Mouse (Mus musculus): ENCODE data around the gene Iffo2. TPM values are rescaled to one million over a fixed set of nuclear protein-coding genes. Genes with fewer than 3 reads are reported as not detected.

The Iffo2 gene
- total and polyA plus RNA-seq, 3 experiments, result 1.3 to 2.7 TPM; not detected in 1

GRCm38 (mm10) chr4:139636373-139636772 lies 106.0 kb downstream of the Iffo2 start:
- Histone ChIP-seq H3K9me3 (replicated peaks; ENCODE audit: insufficient read depth, low read length) (no peaks in the 10 kb centered on the region), H3K36me3 (ENCODE audit: control insufficient read depth in 1 of 2, insufficient read depth in 2 of 2, low read length in 2 of 2) (no peaks in the 10 kb centered on the region; a peak in 1 of 4 replicates), H3K9ac (ENCODE audit: control insufficient read depth, low read depth, low read length, poor library complexity, severe bottlenecking) (no peak overlapping the region), H3K4me3 (ENCODE audit: control insufficient read depth in 1 of 2, insufficient read depth in 1 of 2, low read depth in 2 of 2, low read length in 2 of 2) (no peak overlapping the region), H3K27me3 (ENCODE audit: control insufficient read depth in 1 of 2, insufficient read depth in 2 of 2, low read length in 2 of 2) (no peaks in the 10 kb centered on the region), H3K27ac (ENCODE audit: control insufficient read depth, low read depth, low read length) (no peak overlapping the region), H3K4me1 (ENCODE audit: control insufficient read depth in 1 of 2, insufficient read depth in 2 of 2, low read length in 2 of 2) (peaks cover 0 to 4% of the 10 kb centered on the region in 2 experiments; a peak in 1 of 4 replicates), H3K79me2 (ENCODE audit: control insufficient read depth, insufficient read depth, low read length, poor library complexity) (no peaks in the 10 kb centered on the region)
- peak; percentile 55 for DNase-seq (ENCODE audit: low read depth, low spot score)
- TF ChIP-seq SMC3 (IDR thresholded peaks at IDR 0.05; ENCODE audit: low read depth, low read length) (peak; percentile 59), MYB (IDR thresholded peaks at IDR 0.05; ENCODE audit: low read depth, low read length) (no peak), ZC3H11A (IDR thresholded peaks at IDR 0.05; ENCODE audit: low read depth, low read length) (0 out of 2 replicates have a peak, but pooled peaks have one; percentile 12), RAD21 (IDR thresholded peaks at IDR 0.05; ENCODE audit: low read depth, low read length) (peak; percentile 62), NELFE (IDR thresholded peaks at IDR 0.05; ENCODE audit: low read depth, low read length) (no peak), CTCF (IDR thresholded peaks at IDR 0.05 in 2 of 3, conservative IDR thresholded peaks at IDR 0.05 in 1 of 3; ENCODE audit: control insufficient read depth in 1 of 3, insufficient read depth in 1 of 3, low read depth in 2 of 3, low read length in 3 of 3, poor library complexity in 1 of 3, severe bottlenecking in 1 of 3) (peak; percentile 66 to 84 (median 70))

- H3K9me3 ChIP-seq (replicated peaks; ENCODE audit: insufficient read depth, low read length), result no peaks in the 10 kb centered on the region
- H3K4me3 ChIP-seq (ENCODE audit: control insufficient read depth in 1 of 2, insufficient read depth in 1 of 2, low read depth in 2 of 2, low read length in 2 of 2), result no peak overlapping the region
- H3K4me1 ChIP-seq (ENCODE audit: control insufficient read depth in 1 of 2, insufficient read depth in 2 of 2, low read length in 2 of 2), result peaks cover 0 to 4% of the 10 kb centered on the region in 2 experiments; a peak in 1 of 4 replicates
- no peak for TF ChIP-seq ETS1 (IDR thresholded peaks at IDR 0.05; ENCODE audit: low read depth, low read length)
- no peak for TF ChIP-seq ELF1 (IDR thresholded peaks at IDR 0.05; ENCODE audit: low read depth, low read length)
- H3K79me2 ChIP-seq (ENCODE audit: control insufficient read depth, insufficient read depth, low read length, poor library complexity), result no peaks in the 10 kb centered on the region
- H3K27ac ChIP-seq (ENCODE audit: control insufficient read depth, low read depth, low read length), result no peak overlapping the region
- no peak for DNase-seq (ENCODE audit: low read depth, low spot score)
- H3K9ac ChIP-seq (ENCODE audit: control insufficient read depth, low read depth, low read length, poor library complexity, severe bottlenecking), result no peak overlapping the region
- no peaks in the 10 kb centered on the region; a peak in 1 of 4 replicates for H3K36me3 ChIP-seq (ENCODE audit: control insufficient read depth in 1 of 2, insufficient read depth in 2 of 2, low read length in 2 of 2)
- H3K27me3 ChIP-seq (ENCODE audit: control insufficient read depth in 1 of 2, insufficient read depth in 2 of 2, low read length in 2 of 2), result no peaks in the 10 kb centered on the region
These were observed 107.5 kb downstream of the Iffo2 start for GRCm38 (mm10) chr4:139637847-139638246.

GRCm38 (mm10) chr4:139638356-139638755 lies 108.0 kb downstream of the Iffo2 start:
- Histone ChIP-seq H3K4me3 (ENCODE audit: control insufficient read depth in 1 of 2, insufficient read depth in 1 of 2, low read depth in 2 of 2, low read length in 2 of 2) (no peak overlapping the region), H3K9me3 (replicated peaks; ENCODE audit: insufficient read depth, low read length) (no peaks in the 10 kb centered on the region), H3K79me2 (ENCODE audit: control insufficient read depth, insufficient read depth, low read length, poor library complexity) (no peaks in the 10 kb centered on the region), H3K9ac (ENCODE audit: control insufficient read depth, low read depth, low read length, poor library complexity, severe bottlenecking) (no peak overlapping the region), H3K36me3 (ENCODE audit: control insufficient read depth in 1 of 2, insufficient read depth in 2 of 2, low read length in 2 of 2) (no peaks in the 10 kb centered on the region; a peak in 1 of 4 replicates), H3K4me1 (ENCODE audit: control insufficient read depth in 1 of 2, insufficient read depth in 2 of 2, low read length in 2 of 2) (peaks cover 0 to 4% of the 10 kb centered on the region in 2 experiments; a peak in 1 of 4 replicates), H3K27me3 (ENCODE audit: control insufficient read depth in 1 of 2, insufficient read depth in 2 of 2, low read length in 2 of 2) (no peaks in the 10 kb centered on the region), H3K27ac (ENCODE audit: control insufficient read depth, low read depth, low read length) (no peak overlapping the region)
- no peak for TF ChIP-seq GATA1 (IDR thresholded peaks at IDR 0.05; ENCODE audit: low read depth, low read length)
- TF ChIP-seq KAT2A (conservative IDR thresholded peaks at IDR 0.05; ENCODE audit: low read depth, low read length), result no peak
- no peak for TF ChIP-seq ZNF384 (IDR thresholded peaks at IDR 0.05; ENCODE audit: low read depth, low read length)
- TF ChIP-seq HCFC1 (IDR thresholded peaks at IDR 0.05; ENCODE audit: low read depth, low read length), result no peak
- TF ChIP-seq ELF1 (IDR thresholded peaks at IDR 0.05; ENCODE audit: low read depth, low read length), result no peak
- no peak for TF ChIP-seq MAZ (IDR thresholded peaks at IDR 0.05; ENCODE audit: low read depth, low read length)
- TF ChIP-seq ZMIZ1 (IDR thresholded peaks at IDR 0.05; ENCODE audit: low read depth, low read length), result no peak
- no peak for TF ChIP-seq MEF2A (IDR thresholded peaks at IDR 0.05; ENCODE audit: extremely low read depth, insufficient replicate concordance, low read depth, low read length, poor library complexity, severe bottlenecking)
- TF ChIP-seq ZKSCAN1 (IDR thresholded peaks at IDR 0.05; ENCODE audit: low read depth, low read length), result no peak
- DNase-seq (ENCODE audit: low read depth, low spot score), result no peak
